ENCODE assay signal across 9 mouse cellular contexts in genomic region chr17:84140822-84141507, GRCm38 (mm10). TPM values are rescaled to one million over a fixed set of nuclear protein-coding genes. Genes with fewer than 3 reads are reported as not detected.
DNase-seq lines count a peak whose midpoint lies in the region; ATAC-seq lines count a peak whose summit lies in the region.
"Had no signal": no experiment of that assay in that cellular context is flagged by ENCODE, and none has a peak within 500 bp of the region (broad histone marks: within the 10 kb centered on the region; RNA-seq: fewer than 3 reads in every experiment).

No protein-coding gene starts in this region.

- H3K4me2 ChIP-seq in embryonic facial prominence, embryonic 13.5 days: no peak overlapping the region
- H3K4me2 ChIP-seq in kidney, embryonic 16.5 days (replicated peaks; ENCODE audit: low read depth, low read length): no peak overlapping the region
- H3K4me2 ChIP-seq: neural tube, embryonic 12.5 days had no signal

- ATAC-seq in frontal cortex, adult (ENCODE audit: low TSS enrichment): peak; percentile 48; the same call in 1 of the 2 replicates
- ATAC-seq in embryonic facial prominence, embryonic 13.5 days (ENCODE audit: insufficient number of reproducible peaks, insufficient read depth, low FRiP score, low TSS enrichment, low read depth): no peak
- no peak for ATAC-seq in kidney, embryonic 16.5 days (ENCODE audit: low FRiP score, low TSS enrichment)

- DNase-seq in frontal cortex, postnatal 36 days (ENCODE audit: low spot score in 2 of 2): no peak
- DNase-seq in lung, postnatal 36 days: peak; percentile 81
- no peak for DNase-seq in cerebellum, adult 9-11 months
- DNase-seq in ovary, postnatal 14 days (ENCODE audit: low spot score): no peak
- no peak for DNase-seq in cerebellum, postnatal 14 days

- peaks cover 34% of the 10 kb centered on the region for H3K4me1 ChIP-seq in embryonic facial prominence, embryonic 13.5 days
- H3K4me1 ChIP-seq in kidney, embryonic 16.5 days (ENCODE audit: insufficient read depth, low read length): peaks cover 56% of the 10 kb centered on the region

- 0 out of 2 replicates have a peak overlapping the region, but pooled peaks have one; percentile 33 for H3K27ac ChIP-seq in embryonic facial prominence, embryonic 13.5 days
- peak overlapping the region; percentile 83 for H3K27ac ChIP-seq in kidney, embryonic 16.5 days (ENCODE audit: low read length)
- H3K27ac ChIP-seq: neural tube, embryonic 12.5 days had no signal

- no peak overlapping the region for H3K4me3 ChIP-seq in embryonic facial prominence, embryonic 13.5 days
- H3K4me3 ChIP-seq in kidney, embryonic 16.5 days (ENCODE audit: low read length): no peak overlapping the region
- H3K4me3 ChIP-seq: neural tube, embryonic 12.5 days had no signal

- no peaks in the 10 kb centered on the region for H3K36me3 ChIP-seq in embryonic facial prominence, embryonic 13.5 days
- no peaks in the 10 kb centered on the region for H3K36me3 ChIP-seq in kidney, embryonic 16.5 days (ENCODE audit: insufficient read depth, low read length)
- H3K36me3 ChIP-seq: neural tube, embryonic 12.5 days had no signal

- no peaks in the 10 kb centered on the region for H3K9me3 ChIP-seq in embryonic facial prominence, embryonic 13.5 days
- H3K9me3 ChIP-seq in kidney, embryonic 16.5 days (ENCODE audit: low read length): no peaks in the 10 kb centered on the region
- H3K9me3 ChIP-seq: neural tube, embryonic 12.5 days had no signal

- no peak overlapping the region for H3K9ac ChIP-seq in embryonic facial prominence, embryonic 13.5 days
- peak overlapping the region; percentile 5; the same call in 1 of the 2 replicates for H3K9ac ChIP-seq in kidney, embryonic 16.5 days (replicated peaks; ENCODE audit: low read length)
- H3K9ac ChIP-seq: neural tube, embryonic 12.5 days had no signal

- no peaks in the 10 kb centered on the region for H3K27me3 ChIP-seq in embryonic facial prominence, embryonic 13.5 days
- H3K27me3 ChIP-seq in kidney, embryonic 16.5 days (ENCODE audit: insufficient read depth, low read length): no peaks in the 10 kb centered on the region
- H3K27me3 ChIP-seq: neural tube, embryonic 12.5 days had no signal

- 81% methylated on average over 10 of the region's 10 CpGs for WGBS in embryonic facial prominence, embryonic 13.5 days
- WGBS in kidney, embryonic 16.5 days: 59% methylated on average over 10 of the region's 10 CpGs

RNA-seq across cellular contexts. Expression of gene Zfp36l2, which starts 46.8 kb away (rescaled TPM):
- polyA plus RNA-seq in embryonic facial prominence, embryonic 13.5 days (2015; fragmentation: Nextera tagmentation; extraction: Ambion mirVana): 20.8 and 21.3 TPM in 2 replicates
- polyA plus RNA-seq in kidney, embryonic 16.5 days (2015; fragmentation: Nextera tagmentation; extraction: Ambion mirVana): 9.5 and 11.4 TPM in 2 replicates
